Mouse (Mus musculus): ENCODE results near the gene Pitpnm3. TPM values are rescaled to one million over a fixed set of nuclear protein-coding genes. Genes with fewer than 3 reads are reported as not detected.

The Pitpnm3 gene
- polyA plus RNA-seq, 1 experiment from 2014 or later = 0.89 TPM

DNA sequence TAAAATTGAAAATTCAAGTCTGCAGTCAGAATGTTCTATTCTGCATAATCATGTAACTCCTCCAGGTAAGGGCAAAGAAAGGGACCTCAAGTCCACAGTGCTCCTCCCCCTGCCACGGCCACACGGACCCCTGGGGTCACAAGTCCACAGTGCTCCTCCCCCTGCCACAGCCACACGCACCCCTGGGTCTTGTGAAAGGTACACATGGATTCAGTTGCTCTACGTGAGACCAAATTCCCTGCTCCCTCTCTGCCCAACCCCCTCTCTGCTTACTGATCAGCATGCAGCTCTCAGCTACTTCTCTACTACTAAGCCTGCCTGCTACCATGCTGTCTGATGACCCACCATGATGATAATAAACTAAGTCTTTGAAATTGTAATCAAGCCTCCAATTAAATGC, 34.3 kb upstream of the Pitpnm3 start:
- Histone ChIP-seq H3K27me3 (replicated peaks; ENCODE audit: control insufficient read depth, insufficient read depth, low read length) (no peaks in the 10 kb centered on the region), H3K9ac (ENCODE audit: low read depth, low read length) (no peak overlapping the region), H3K4me2 (ENCODE audit: low read depth, low read length) (no peak overlapping the region), H3K36me3 (ENCODE audit: control insufficient read depth, insufficient read depth, low read length) (peaks cover 65% of the 10 kb centered on the region), H3K4me1 (ENCODE audit: control insufficient read depth, insufficient read depth, low read length) (no peaks in the 10 kb centered on the region), H3K27ac (replicated peaks; ENCODE audit: low read depth, low read length) (no peak overlapping the region), H3K9me3 (ENCODE audit: control insufficient read depth, low read length) (no peaks in the 10 kb centered on the region), H3K4me3 (ENCODE audit: low read depth, low read length) (no peak overlapping the region)
- DNase-seq (ENCODE audit: low spot score) = no peak
- 79% methylated on average over 4 of the region's 4 CpGs for WGBS
- ATAC-seq (ENCODE audit: low read depth) = no peak

DNA sequence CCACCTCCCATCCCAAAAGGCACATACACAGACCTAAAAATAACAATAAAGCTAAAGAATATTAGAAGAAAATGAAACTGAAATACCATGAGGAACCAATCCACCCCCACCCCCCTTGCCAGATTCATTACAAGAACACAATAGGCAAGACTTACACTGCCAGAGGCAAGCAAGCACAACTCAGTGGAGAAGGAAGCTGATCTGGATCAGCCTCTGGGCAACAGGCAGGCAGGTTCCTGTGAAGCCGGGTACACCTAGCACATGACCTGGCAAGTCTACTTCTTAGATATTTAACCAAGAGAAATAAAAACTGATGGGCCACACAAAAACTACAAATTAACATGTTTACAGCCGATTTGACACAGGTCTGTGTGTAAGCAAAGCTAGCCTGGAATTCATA, 27.6 kb upstream of the Pitpnm3 start:
- Histone ChIP-seq H3K4me1 (ENCODE audit: control insufficient read depth, insufficient read depth, low read length) (no peaks in the 10 kb centered on the region), H3K4me2 (ENCODE audit: low read depth, low read length) (no peak overlapping the region), H3K36me3 (ENCODE audit: control insufficient read depth, insufficient read depth, low read length) (peaks cover 55% of the 10 kb centered on the region), H3K27me3 (replicated peaks; ENCODE audit: control insufficient read depth, insufficient read depth, low read length) (no peaks in the 10 kb centered on the region), H3K4me3 (ENCODE audit: low read depth, low read length) (no peak overlapping the region), H3K27ac (replicated peaks; ENCODE audit: low read depth, low read length) (no peak overlapping the region), H3K9ac (ENCODE audit: low read depth, low read length) (no peak overlapping the region), H3K9me3 (ENCODE audit: control insufficient read depth, low read length) (no peaks in the 10 kb centered on the region)
- DNase-seq (ENCODE audit: low spot score) (peak; percentile 19), ATAC-seq (ENCODE audit: low read depth) (no peak)
- WGBS = 70% methylated on average over 2 of the region's 2 CpGs

DNA sequence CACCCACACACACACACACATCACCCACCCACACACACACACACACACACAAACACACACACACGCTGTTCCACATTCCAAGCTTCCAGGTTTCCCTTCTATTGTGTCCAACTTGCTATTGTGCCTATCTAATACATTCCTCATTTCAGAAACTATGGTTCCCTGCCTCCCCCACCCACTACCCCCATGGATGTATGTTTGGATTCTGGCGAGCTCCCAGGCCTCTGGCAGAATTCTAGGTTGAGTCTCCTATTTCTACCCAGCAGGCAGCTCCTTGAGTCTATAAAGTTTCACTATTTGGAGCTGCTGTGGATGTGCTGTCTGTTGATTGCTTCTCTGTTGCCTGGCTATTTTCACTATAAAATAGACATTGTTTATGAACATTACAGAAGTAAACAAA, 21.0 kb upstream of the Pitpnm3 start:
- 57% methylated on average over 2 of the region's 2 CpGs for WGBS

DNA sequence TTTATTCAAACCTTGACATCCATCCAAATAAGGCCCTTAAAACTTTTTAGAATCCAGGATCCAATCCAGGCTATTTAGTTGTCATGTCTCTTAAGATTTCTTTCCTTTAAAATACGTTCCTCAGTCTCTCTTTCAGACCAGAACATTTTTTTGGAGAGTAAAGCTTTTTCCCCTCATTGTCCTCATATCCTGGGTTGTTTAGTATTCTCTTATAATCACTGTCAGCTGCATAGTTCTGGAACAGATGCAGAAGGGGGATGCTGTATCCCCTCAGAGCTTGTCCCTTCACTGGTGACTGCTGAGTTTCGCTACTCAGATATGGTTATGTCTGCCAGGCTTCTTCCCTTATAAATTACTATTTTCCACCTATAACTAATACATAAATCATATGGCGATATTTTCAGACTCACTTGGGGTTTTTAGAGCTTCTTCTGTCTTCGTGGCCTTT, 20.4 kb upstream of the Pitpnm3 start:
- H3K36me3 ChIP-seq (ENCODE audit: control insufficient read depth, insufficient read depth, low read length) = peaks cover 60% of the 10 kb centered on the region

More for the DNA sequence above, 21.0 kb upstream of the Pitpnm3 start:
- H3K9me3 ChIP-seq (ENCODE audit: control insufficient read depth, low read length) = no peaks in the 10 kb centered on the region
- no peak overlapping the region; the same call in 1 of the 2 replicates for H3K9ac ChIP-seq (ENCODE audit: low read depth, low read length)
- H3K27ac ChIP-seq (replicated peaks; ENCODE audit: low read depth, low read length) = peak overlapping the region; percentile 77
- H3K4me3 ChIP-seq (ENCODE audit: low read depth, low read length) = no peak overlapping the region
- H3K36me3 ChIP-seq (ENCODE audit: control insufficient read depth, insufficient read depth, low read length) = peaks cover 61% of the 10 kb centered on the region
- DNase-seq (ENCODE audit: low spot score) = peak; percentile 56
- H3K27me3 ChIP-seq (replicated peaks; ENCODE audit: control insufficient read depth, insufficient read depth, low read length) = no peaks in the 10 kb centered on the region
- peaks cover 7% of the 10 kb centered on the region; the same call in 1 of the 2 replicates for H3K4me1 ChIP-seq (ENCODE audit: control insufficient read depth, insufficient read depth, low read length)
- H3K4me2 ChIP-seq (ENCODE audit: low read depth, low read length) = no peak overlapping the region
- ATAC-seq (ENCODE audit: low read depth) = no peak

DNA sequence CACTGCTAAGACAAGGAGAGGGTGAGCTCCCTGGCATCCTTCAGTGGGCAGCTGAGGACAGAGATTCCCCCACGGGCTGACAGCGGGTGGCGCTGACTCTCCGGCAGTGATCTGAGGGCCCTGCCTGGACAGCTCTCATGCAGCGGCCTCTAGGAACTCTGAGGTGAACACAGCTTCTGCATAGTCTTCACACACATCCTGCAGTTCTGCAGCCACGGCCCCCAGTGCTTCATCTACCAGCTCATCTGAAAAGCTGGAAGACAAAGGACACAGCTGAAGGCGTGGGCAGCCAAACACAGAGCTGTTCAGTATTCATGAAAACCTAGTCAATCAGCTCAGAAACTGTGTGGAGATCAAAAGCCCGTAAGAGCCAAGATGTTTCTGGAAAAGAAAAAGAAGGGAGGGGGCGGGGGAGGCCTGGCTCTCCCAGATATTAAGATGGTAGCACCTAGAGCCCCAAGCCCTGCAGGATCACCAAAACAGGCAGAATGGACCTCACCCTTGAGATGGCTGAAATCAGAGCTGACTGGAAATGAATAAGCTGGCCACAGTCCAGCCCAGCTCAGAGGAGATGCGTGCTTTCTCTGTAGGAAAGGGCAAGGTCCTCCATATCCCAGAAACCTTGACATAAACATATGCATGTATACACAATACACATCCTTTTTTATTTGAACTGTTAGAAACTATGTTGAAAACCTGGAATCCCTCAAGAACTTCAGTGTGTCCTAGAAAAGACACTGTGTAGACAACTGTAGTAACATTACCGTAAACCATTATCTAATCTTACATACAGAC, 19.8 kb upstream of the Pitpnm3 start:
- H3K36me3 ChIP-seq (ENCODE audit: control insufficient read depth, insufficient read depth, low read length) = peaks cover 60% of the 10 kb centered on the region
- peak; percentile 61 for DNase-seq (ENCODE audit: low spot score)
- no peaks in the 10 kb centered on the region for H3K9me3 ChIP-seq (ENCODE audit: control insufficient read depth, low read length)
- H3K4me1 ChIP-seq (ENCODE audit: control insufficient read depth, insufficient read depth, low read length) = peaks cover 7% of the 10 kb centered on the region; the same call in 1 of the 2 replicates
- ATAC-seq (ENCODE audit: low read depth) = peak; percentile 31; the same call in 1 of the 2 replicates
- H3K4me3 ChIP-seq (ENCODE audit: low read depth, low read length) = no peak overlapping the region
- WGBS = 64% methylated on average over 11 of the region's 11 CpGs
- no peaks in the 10 kb centered on the region for H3K27me3 ChIP-seq (replicated peaks; ENCODE audit: control insufficient read depth, insufficient read depth, low read length)
- peak overlapping the region; percentile 35; the same call in 1 of the 2 replicates for H3K9ac ChIP-seq (ENCODE audit: low read depth, low read length)
- no peak overlapping the region for H3K4me2 ChIP-seq (ENCODE audit: low read depth, low read length)
- H3K27ac ChIP-seq (replicated peaks; ENCODE audit: low read depth, low read length) = peak overlapping the region; percentile 77

More for the DNA sequence above, 20.4 kb upstream of the Pitpnm3 start:
- peaks cover 7% of the 10 kb centered on the region; the same call in 1 of the 2 replicates for H3K4me1 ChIP-seq (ENCODE audit: control insufficient read depth, insufficient read depth, low read length)
- ATAC-seq (ENCODE audit: low read depth) (peak; percentile 53; the same call in 1 of the 2 replicates), DNase-seq (ENCODE audit: low spot score) (peak; percentile 63)
- no peaks in the 10 kb centered on the region for H3K27me3 ChIP-seq (replicated peaks; ENCODE audit: control insufficient read depth, insufficient read depth, low read length)
- no peak overlapping the region for H3K4me2 ChIP-seq (ENCODE audit: low read depth, low read length)
- WGBS = 70% methylated on average over 4 of the region's 4 CpGs
- no peak overlapping the region; the same call in 1 of the 2 replicates for H3K9ac ChIP-seq (ENCODE audit: low read depth, low read length)
- H3K4me3 ChIP-seq (ENCODE audit: low read depth, low read length) = no peak overlapping the region
- no peaks in the 10 kb centered on the region for H3K9me3 ChIP-seq (ENCODE audit: control insufficient read depth, low read length)
- peak overlapping the region; percentile 77 for H3K27ac ChIP-seq (replicated peaks; ENCODE audit: low read depth, low read length)

DNA sequence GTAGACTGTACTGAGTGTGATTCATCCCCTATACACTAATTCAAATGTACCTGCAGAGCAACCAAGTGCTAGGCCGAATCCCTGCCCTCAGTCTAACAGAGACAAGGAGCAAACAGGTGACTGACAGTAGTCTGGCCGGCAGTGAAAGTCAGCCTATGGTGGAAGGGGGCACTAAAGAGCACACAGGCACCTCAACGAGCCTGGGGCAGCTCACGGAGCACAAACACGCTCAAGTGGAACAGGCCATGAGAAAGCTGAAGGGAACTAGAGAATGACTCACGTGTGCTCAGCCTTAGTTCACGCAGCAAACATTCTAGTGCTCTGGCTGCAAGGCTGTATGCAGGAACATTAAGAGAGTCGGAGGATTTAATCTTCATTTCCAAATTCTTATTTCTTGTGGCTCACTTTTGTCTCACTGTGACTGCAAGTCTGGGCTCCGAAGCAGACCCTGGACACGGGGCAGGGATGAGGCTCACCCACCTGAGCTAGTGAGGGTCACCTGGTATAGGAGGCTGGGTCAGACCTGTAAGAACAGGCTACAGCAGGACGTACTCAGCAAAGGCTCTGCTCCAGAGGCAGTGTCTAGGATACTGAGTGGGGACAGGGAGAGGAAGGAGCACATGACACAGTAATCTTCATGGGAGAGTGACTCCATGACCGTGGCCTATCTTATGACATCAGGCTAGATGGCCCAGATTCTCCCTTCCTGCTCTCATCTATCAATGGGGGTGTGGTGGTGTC, 17.7 kb upstream of the Pitpnm3 start:
- Histone ChIP-seq H3K36me3 (ENCODE audit: control insufficient read depth, insufficient read depth, low read length) (peaks cover 48% of the 10 kb centered on the region), H3K4me3 (ENCODE audit: low read depth, low read length) (no peak overlapping the region), H3K27me3 (replicated peaks; ENCODE audit: control insufficient read depth, insufficient read depth, low read length) (no peaks in the 10 kb centered on the region), H3K27ac (replicated peaks; ENCODE audit: low read depth, low read length) (no peak overlapping the region), H3K9ac (ENCODE audit: low read depth, low read length) (no peak overlapping the region), H3K9me3 (ENCODE audit: control insufficient read depth, low read length) (no peaks in the 10 kb centered on the region), H3K4me2 (ENCODE audit: low read depth, low read length) (no peak overlapping the region), H3K4me1 (ENCODE audit: control insufficient read depth, insufficient read depth, low read length) (peaks cover 7% of the 10 kb centered on the region; the same call in 1 of the 2 replicates)
- DNase-seq (ENCODE audit: low spot score) (no peak), ATAC-seq (ENCODE audit: low read depth) (no peak)
- WGBS = 73% methylated on average over 12 of the region's 12 CpGs

DNA sequence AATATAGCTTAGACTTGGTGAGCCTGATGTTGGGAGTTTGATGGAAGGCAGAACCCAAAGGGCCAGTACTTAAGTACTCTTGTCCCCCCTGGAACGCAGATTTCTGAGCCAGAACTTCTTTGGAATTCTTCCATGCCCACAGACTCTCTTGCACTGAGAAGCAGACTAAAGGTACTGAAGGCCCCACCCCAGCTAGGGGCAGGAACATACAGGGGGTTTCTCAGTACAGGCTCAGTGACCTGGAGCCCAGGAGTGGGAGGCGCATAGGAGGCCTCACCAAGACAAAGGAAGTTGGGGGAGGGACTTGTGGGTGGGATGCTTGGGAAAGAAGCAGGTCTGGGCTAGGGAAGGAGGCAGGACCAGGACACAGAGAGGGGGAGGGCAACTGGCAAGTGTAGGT, 15.5 kb upstream of the Pitpnm3 start:
- ATAC-seq (ENCODE audit: low read depth) (no peak), DNase-seq (ENCODE audit: low spot score) (no peak)
- H3K27me3 ChIP-seq (replicated peaks; ENCODE audit: control insufficient read depth, insufficient read depth, low read length) = no peaks in the 10 kb centered on the region
- H3K9ac ChIP-seq (ENCODE audit: low read depth, low read length) = no peak overlapping the region
- peaks cover 29% of the 10 kb centered on the region for H3K36me3 ChIP-seq (ENCODE audit: control insufficient read depth, insufficient read depth, low read length)
- no peak overlapping the region for H3K27ac ChIP-seq (replicated peaks; ENCODE audit: low read depth, low read length)
- H3K9me3 ChIP-seq (ENCODE audit: control insufficient read depth, low read length) = no peaks in the 10 kb centered on the region
- peaks cover 15% of the 10 kb centered on the region; the same call in 1 of the 2 replicates for H3K4me1 ChIP-seq (ENCODE audit: control insufficient read depth, insufficient read depth, low read length)
- H3K4me3 ChIP-seq (ENCODE audit: low read depth, low read length) = no peak overlapping the region
- no peak overlapping the region for H3K4me2 ChIP-seq (ENCODE audit: low read depth, low read length)
- 60% methylated on average over 2 of the region's 2 CpGs for WGBS

DNA sequence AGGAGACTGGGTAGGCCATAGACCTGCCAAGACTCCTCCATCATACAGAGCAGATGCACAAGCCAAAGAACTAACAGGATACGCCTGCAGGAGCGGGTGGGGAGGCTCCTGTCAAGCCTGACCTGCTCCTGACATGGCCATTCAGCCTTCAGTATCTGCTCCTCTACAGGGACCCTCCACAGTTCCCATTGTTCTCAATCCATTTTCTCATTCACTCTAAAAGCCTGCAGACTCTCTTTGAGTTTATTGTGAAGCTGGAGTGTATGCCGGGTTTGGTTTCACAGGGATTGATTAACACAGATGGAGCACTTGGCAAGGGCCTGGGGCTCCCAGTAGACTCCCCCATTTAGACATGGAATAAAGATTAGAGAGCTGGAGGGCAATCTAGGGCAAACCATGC, 12.3 kb upstream of the Pitpnm3 start:
- H3K4me2 ChIP-seq (ENCODE audit: low read depth, low read length) = no peak overlapping the region
- peak; percentile 47 for ATAC-seq (ENCODE audit: low read depth)
- H3K4me3 ChIP-seq (ENCODE audit: low read depth, low read length) = no peak overlapping the region
- DNase-seq (ENCODE audit: low spot score) = peak; percentile 58
- peaks cover 22% of the 10 kb centered on the region; the same call in 1 of the 2 replicates for H3K4me1 ChIP-seq (ENCODE audit: control insufficient read depth, insufficient read depth, low read length)
- peaks cover 4% of the 10 kb centered on the region for H3K36me3 ChIP-seq (ENCODE audit: control insufficient read depth, insufficient read depth, low read length)
- no peaks in the 10 kb centered on the region for H3K27me3 ChIP-seq (replicated peaks; ENCODE audit: control insufficient read depth, insufficient read depth, low read length)
- no peak overlapping the region for H3K27ac ChIP-seq (replicated peaks; ENCODE audit: low read depth, low read length)
- no peak overlapping the region for H3K9ac ChIP-seq (ENCODE audit: low read depth, low read length)
- 32% methylated on average over 3 of the region's 3 CpGs for WGBS
- H3K9me3 ChIP-seq (ENCODE audit: control insufficient read depth, low read length) = no peaks in the 10 kb centered on the region
